Mouse (Mus musculus) midbrain, embryonic 15.5 days (tissue): ENCODE measurements around the gene Ppih. TPM values are rescaled to one million over a fixed set of nuclear protein-coding genes. Genes with fewer than 3 reads are reported as not detected.
A peak's percentile ranks its signal among the peaks of the same experiment; 100 is the strongest.

Source experiments
- ATAC-seq: fragments of 200-750 bp; cut with Nextera tagmentation; replicated peaks from 2 replicates; pipeline ENCODE4 v1.8.0; 2017; ENCODE audit warnings: moderate TSS enrichment
- H3K27ac ChIP-seq: fragments of 300-500 bp; sonication (generic); 2 replicates; pipeline ENCODE4 v1.5.1; 2015; ENCODE audit warnings: mild to moderate bottlenecking, inconsistent platforms
- H3K27me3 ChIP-seq: fragments of 300-500 bp; sonication (generic); replicated peaks from 2 replicates; pipeline ENCODE4 v1.6.1; 2015; ENCODE audit warnings: inconsistent platforms
- H3K36me3 ChIP-seq: fragments of 300-500 bp; sonication (generic); replicated peaks from 2 replicates; pipeline ENCODE4 v1.6.1; 2015; ENCODE audit warnings: inconsistent platforms
- H3K4me1 ChIP-seq: fragments of 300-500 bp; sonication (generic); 2 replicates; pipeline ENCODE4 v1.6.1; 2015; ENCODE audit warnings: inconsistent platforms
- H3K4me2 ChIP-seq: fragments of 300-500 bp; sonication (generic); 2 replicates; pipeline ENCODE4 v1.6.1; 2015; ENCODE audit warnings: inconsistent platforms, mild to moderate bottlenecking, moderate library complexity
- H3K4me3 ChIP-seq: fragments of 300-500 bp; sonication (generic); 2 replicates; pipeline ENCODE4 v1.5.1; 2015; ENCODE audit warnings: mild to moderate bottlenecking, inconsistent platforms
- H3K9ac ChIP-seq: fragments of 300-500 bp; sonication (generic); 2 replicates; pipeline ENCODE4 v1.6.1; 2015; ENCODE audit warnings: mild to moderate bottlenecking, inconsistent platforms
- H3K9me3 ChIP-seq: fragments of 300-500 bp; sonication (generic); 2 replicates; pipeline ENCODE4 v1.6.1; 2016; ENCODE audit warnings: inconsistent platforms
- WGBS: fragments of 180-500 bp; shearing (Covaris S2); methylation state at CpG from one replicate; pipeline ENCODE4 v1.1.7; 2015; ENCODE audit warnings: mixed read lengths; 5-methylcytosine and 5-hydroxymethylcytosine counted together
- polyA plus RNA-seq: library from polyadenylated mRNA; unstranded; fragments of >200 nt; fragmentation: Nextera tagmentation; extraction: Ambion mirVana; gene quantifications from 2 replicates; pipeline ENCODE4 v1.2.1, GENCODE M21; 2015

The Ppih gene
- polyA plus RNA-seq: 45.9 and 47.3 TPM in 2 replicates

- Histone ChIP-seq H3K9ac (peak within 1 kb of the TSS; percentile 53), H3K27ac (peak within 1 kb of the TSS; percentile 84), H3K4me3 (peak within 1 kb of the TSS; percentile 70), H3K4me1 (peaks cover 20% of the 10 kb centered on the region), H3K4me2 (peak within 1 kb of the TSS; percentile 95), H3K36me3 (peaks cover 16% of the 10 kb centered on the region; the same call in 1 of the 2 replicates), H3K27me3 (no peaks in the 10 kb centered on the region), H3K9me3 (no peaks in the 10 kb centered on the region)
- under 1% methylated on average over 44 of the region's 44 CpGs for whole genome bisulfite sequencing
- peak; percentile 98 for ATAC-seq
Observed at GRCm38 (mm10) chr4:119320131-119320830, at the start of gene Ppih. Gene Ppih (minus strand): TSS chr4:119320546.

GRCm38 (mm10) chr4:119369460-119369859, 49.1 kb upstream of the Ppih start:
- WGBS: 89% methylated on average over 6 of the region's 6 CpGs
- no peaks in the 10 kb centered on the region for H3K36me3 ChIP-seq

GRCm38 (mm10) chr4:119366758-119367526, 46.6 kb upstream of the Ppih start:
- no peaks in the 10 kb centered on the region for H3K36me3 ChIP-seq
- H3K9me3 ChIP-seq: no peaks in the 10 kb centered on the region
- H3K4me1 ChIP-seq: no peaks in the 10 kb centered on the region
- no peak overlapping the region for H3K4me3 ChIP-seq
- no peaks in the 10 kb centered on the region for H3K27me3 ChIP-seq
- WGBS: 75% methylated on average over 4 of the region's 4 CpGs
- H3K27ac ChIP-seq: no peak overlapping the region
- no peak overlapping the region for H3K9ac ChIP-seq
- no peak overlapping the region for H3K4me2 ChIP-seq
- no peak for ATAC-seq

More at GRCm38 (mm10) chr4:119369460-119369859, 49.1 kb upstream of the Ppih start:
- H3K4me1 ChIP-seq: no peaks in the 10 kb centered on the region
- H3K4me3 ChIP-seq: no peak overlapping the region
- H3K9me3 ChIP-seq: no peaks in the 10 kb centered on the region
- no peak overlapping the region for H3K9ac ChIP-seq
- H3K27ac ChIP-seq: no peak overlapping the region
- H3K27me3 ChIP-seq: no peaks in the 10 kb centered on the region
- ATAC-seq: no peak
- H3K4me2 ChIP-seq: no peak overlapping the region

- H3K4me1 ChIP-seq: 0 out of 2 replicates have a peak, but pooled peaks cover 7% of the 10 kb centered on the region
- no peak overlapping the region for H3K4me3 ChIP-seq
- no peak for ATAC-seq
- H3K4me2 ChIP-seq: no peak overlapping the region
- no peaks in the 10 kb centered on the region for H3K36me3 ChIP-seq
- H3K27me3 ChIP-seq: no peaks in the 10 kb centered on the region
- H3K27ac ChIP-seq: no peak overlapping the region
- no peak overlapping the region for H3K9ac ChIP-seq
- no peaks in the 10 kb centered on the region for H3K9me3 ChIP-seq
- 81% methylated on average over 3 of the region's 3 CpGs for WGBS
Observed at GRCm38 (mm10) chr4:119362231-119362630, 41.9 kb upstream of the Ppih start.

GRCm38 (mm10) chr4:119359196-119359971, 39.0 kb upstream of the Ppih start:
- ATAC-seq: peak; percentile 79
- H3K9ac ChIP-seq: peak overlapping the region; percentile 37
- 0 out of 2 replicates have a peak, but pooled peaks cover 7% of the 10 kb centered on the region for H3K4me1 ChIP-seq
- peak overlapping the region; percentile 75 for H3K27ac ChIP-seq
- 6% methylated on average over 30 of the region's 30 CpGs for WGBS
- no peaks in the 10 kb centered on the region for H3K36me3 ChIP-seq
- peak overlapping the region; percentile 53 for H3K4me2 ChIP-seq
- H3K9me3 ChIP-seq: no peaks in the 10 kb centered on the region
- H3K4me3 ChIP-seq: peak overlapping the region; percentile 39
- no peaks in the 10 kb centered on the region for H3K27me3 ChIP-seq

GRCm38 (mm10) chr4:119345508-119345907, 25.2 kb upstream of the Ppih start:
- 95% methylated on average over 6 of the region's 6 CpGs for WGBS
- H3K27me3 ChIP-seq: no peaks in the 10 kb centered on the region
- no peak overlapping the region for H3K27ac ChIP-seq
- no peaks in the 10 kb centered on the region for H3K4me1 ChIP-seq
- H3K9me3 ChIP-seq: no peaks in the 10 kb centered on the region
- no peak overlapping the region for H3K4me3 ChIP-seq
- 0 out of 2 replicates have a peak, but pooled peaks cover 3% of the 10 kb centered on the region for H3K36me3 ChIP-seq
- no peak overlapping the region for H3K4me2 ChIP-seq
- no peak for ATAC-seq
- H3K9ac ChIP-seq: no peak overlapping the region

- Histone ChIP-seq H3K4me2 (peak overlapping the region; percentile 38), H3K27ac (peak overlapping the region; percentile 79), H3K9ac (0 out of 2 replicates have a peak overlapping the region, but pooled peaks have one; percentile 1), H3K36me3 (no peaks in the 10 kb centered on the region), H3K4me3 (peak overlapping the region; percentile 6; the same call in 1 of the 2 replicates), H3K4me1 (peaks cover 12% of the 10 kb centered on the region; the same call in 1 of the 2 replicates), H3K9me3 (no peaks in the 10 kb centered on the region), H3K27me3 (no peaks in the 10 kb centered on the region)
- ATAC-seq: peak; percentile 94
- WGBS: 2% methylated on average over 10 of the region's 10 CpGs
Observed at GRCm38 (mm10) chr4:119338861-119339361, 18.6 kb upstream of the Ppih start.

- Histone ChIP-seq H3K9me3 (no peaks in the 10 kb centered on the region), H3K4me2 (peak overlapping the region; percentile 38), H3K36me3 (no peaks in the 10 kb centered on the region), H3K27ac (peak overlapping the region; percentile 79), H3K4me1 (peaks cover 12% of the 10 kb centered on the region; the same call in 1 of the 2 replicates), H3K4me3 (peak overlapping the region; percentile 6; the same call in 1 of the 2 replicates), H3K27me3 (no peaks in the 10 kb centered on the region), H3K9ac (0 out of 2 replicates have a peak overlapping the region, but pooled peaks have one; percentile 1)
- 24% methylated on average over 4 of the region's 4 CpGs for WGBS
- peak; percentile 95 for ATAC-seq
Observed at GRCm38 (mm10) chr4:119338422-119338821, 18.1 kb upstream of the Ppih start.

- 80% methylated on average over 6 of the region's 6 CpGs for WGBS
Observed at GRCm38 (mm10) chr4:119333487-119333886, 13.1 kb upstream of the Ppih start.

GRCm38 (mm10) chr4:119320896-119321550, 677 bp upstream of the Ppih start:
- Histone ChIP-seq H3K27me3 (no peaks in the 10 kb centered on the region), H3K4me1 (peaks cover 20% of the 10 kb centered on the region), H3K36me3 (0 out of 2 replicates have a peak, but pooled peaks cover 9% of the 10 kb centered on the region), H3K4me3 (peak overlapping the region; percentile 70), H3K4me2 (peak overlapping the region; percentile 95), H3K27ac (peak overlapping the region; percentile 84), H3K9me3 (no peaks in the 10 kb centered on the region), H3K9ac (peak overlapping the region; percentile 53)
- peak; percentile 80 for ATAC-seq
- 23% methylated on average over 10 of the region's 10 CpGs for WGBS

More at GRCm38 (mm10) chr4:119333487-119333886, 13.1 kb upstream of the Ppih start:
- Histone ChIP-seq H3K27me3 (no peaks in the 10 kb centered on the region), H3K4me3 (no peak overlapping the region), H3K9ac (no peak overlapping the region), H3K9me3 (no peaks in the 10 kb centered on the region), H3K36me3 (no peaks in the 10 kb centered on the region), H3K4me2 (no peak overlapping the region), H3K27ac (no peak overlapping the region), H3K4me1 (peaks cover 8% of the 10 kb centered on the region; the same call in 1 of the 2 replicates)
- no peak for ATAC-seq

GRCm38 (mm10) chr4:119313756-119314155, 6.6 kb downstream of the Ppih start:
- Histone ChIP-seq H3K4me1 (0 out of 2 replicates have a peak, but pooled peaks cover under 1% of the 10 kb centered on the region), H3K4me3 (no peak overlapping the region), H3K27me3 (no peaks in the 10 kb centered on the region), H3K36me3 (peaks cover 25% of the 10 kb centered on the region), H3K9ac (no peak overlapping the region), H3K9me3 (no peaks in the 10 kb centered on the region), H3K4me2 (no peak overlapping the region), H3K27ac (no peak overlapping the region)
- WGBS: 83% methylated on average over 1 of the region's 1 CpGs
- ATAC-seq: no peak
